13 mouse cellular contexts compared by ENCODE assay signal in the genomic region with DNA sequence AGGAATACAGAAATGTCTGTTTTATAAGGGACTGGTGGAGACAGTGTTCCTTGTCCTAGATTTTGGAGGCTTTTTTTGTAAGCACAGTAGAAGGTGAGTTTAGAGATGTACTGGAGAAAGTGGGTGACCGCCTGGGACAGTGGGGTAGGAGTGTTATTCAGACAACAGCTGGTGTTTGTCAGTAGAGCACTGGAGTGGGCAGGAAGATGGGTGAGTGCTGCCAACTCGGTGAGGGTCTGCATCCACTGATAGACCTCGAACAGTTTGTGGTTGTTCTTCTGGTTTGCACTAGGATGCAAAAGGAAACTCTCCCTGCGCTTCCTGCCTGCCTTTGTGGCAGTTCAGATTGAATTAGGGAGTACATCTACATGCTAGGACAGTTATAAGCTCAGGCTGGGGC. TPM values are rescaled to one million over a fixed set of nuclear protein-coding genes. Genes with fewer than 3 reads are reported as not detected.
DNase-seq lines count a peak whose midpoint lies in the region; ATAC-seq and TF ChIP-seq lines count a peak whose summit lies in the region.
"Had no signal": no experiment of that assay in that cellular context is flagged by ENCODE, and none has a peak within 500 bp of the region (broad histone marks: within the 10 kb centered on the region; RNA-seq: fewer than 3 reads in every experiment).

No protein-coding gene starts in this region.

- DNase-seq in heart, adult 18-20 months, result no peak
- no peak for DNase-seq in left cerebral cortex, adult 2 months (ENCODE audit: extremely low spot score in 1 of 2, low spot score in 2 of 2)
- DNase-seq in left cerebral cortex, postnatal 10 days (ENCODE audit: extremely low spot score in 1 of 2, low spot score in 2 of 2), result no peak
- DNase-seq in ES-E14 (ENCODE audit: low read depth, low spot score), result no peak
- DNase-seq in cerebellum, adult 9-10 months, result no peak
- DNase-seq: adrenal gland, postnatal 36 days; cerebellum, adult 11 months; embryo, embryonic 11 days; left cerebral cortex, postnatal 4 days; lung, postnatal 14 days had no signal

- no peak for TF ChIP-seq CTCF in left cerebral cortex, adult 2 months (IDR thresholded peaks at IDR 0.05)

- peaks cover 64% of the 10 kb centered on the region for H3K36me3 ChIP-seq in heart, embryonic 13.5 days
- H3K36me3 ChIP-seq in ES-E14 (ENCODE audit: control insufficient read depth, insufficient read depth, low read length, poor library complexity, severe bottlenecking), result peaks cover 29% of the 10 kb centered on the region
- H3K36me3 ChIP-seq in liver, embryonic 12.5 days, result peaks cover 61% of the 10 kb centered on the region

- H3K9ac ChIP-seq in heart, embryonic 13.5 days, result peak overlapping the region; percentile 100
- peak overlapping the region; percentile 7; the same call in 1 of the 2 replicates for H3K9ac ChIP-seq in ES-E14 (ENCODE audit: insufficient read depth, low read depth, low read length, poor library complexity, severe bottlenecking)
- H3K9ac ChIP-seq in liver, embryonic 12.5 days, result no peak overlapping the region

- H3K27me3 ChIP-seq in heart, embryonic 13.5 days (replicated peaks), result no peaks in the 10 kb centered on the region
- H3K27me3 ChIP-seq in liver, embryonic 12.5 days (replicated peaks), result no peaks in the 10 kb centered on the region

- H3K4me3 ChIP-seq in heart, embryonic 13.5 days, result peak overlapping the region; percentile 92
- peak overlapping the region; percentile 98 for H3K4me3 ChIP-seq in left cerebral cortex, adult 2 months
- H3K4me3 ChIP-seq in ES-E14 (ENCODE audit: insufficient read depth in 1 of 2, low read depth in 1 of 2, low read length in 2 of 2, poor library complexity in 1 of 2, severe bottlenecking in 1 of 2), result peak overlapping the region in 1 of 2 experiments; percentile 17; a peak in 1 of 4 replicates
- peak overlapping the region; percentile 95; the same call in 1 of the 2 replicates for H3K4me3 ChIP-seq in liver, embryonic 12.5 days

- intact Hi-C loops in left cerebral cortex, adult 2 months (cut with DNase I), result loop anchor here (10.0 kb wide), 1 partner anchor 567 kb away; the partner anchor contains the start of gene Tsc22d1
- intact Hi-C loops in left cerebral cortex, postnatal 10 days (cut with DNase I), result no loop called here

- no peak for ATAC-seq in heart, embryonic 13.5 days (ENCODE audit: extremely low read depth, insufficient number of reproducible peaks, low FRiP score, low TSS enrichment)
- no peak for ATAC-seq in liver, embryonic 12.5 days
- ATAC-seq: intestine, postnatal 0 days had no signal

- H3K9me3 ChIP-seq in heart, embryonic 13.5 days, result no peaks in the 10 kb centered on the region
- no peaks in the 10 kb centered on the region for H3K9me3 ChIP-seq in ES-E14 (ENCODE audit: control insufficient read depth, insufficient read depth, low read depth, low read length)
- no peaks in the 10 kb centered on the region for H3K9me3 ChIP-seq in liver, embryonic 12.5 days (replicated peaks)

- in situ Hi-C loops in ES-E14 (cut with MboI; ENCODE audit: low sequenced_read_pairs in 2 of 2, unreplicated experiment in 2 of 2), result no loop called here

- peaks cover 30% of the 10 kb centered on the region for H3K4me1 ChIP-seq in heart, embryonic 13.5 days
- peaks cover 0 to 7% of the 10 kb centered on the region in 2 experiments; a peak in 1 of 4 replicates for H3K4me1 ChIP-seq in ES-E14 (ENCODE audit: control insufficient read depth in 2 of 2, insufficient read depth in 2 of 2, low read length in 2 of 2, poor library complexity in 1 of 2)
- H3K4me1 ChIP-seq in liver, embryonic 12.5 days, result peaks cover 39% of the 10 kb centered on the region

- 71% methylated on average over 4 of the region's 4 CpGs for WGBS in heart, embryonic 13.5 days
- 72% methylated on average over 4 of the region's 4 CpGs for WGBS in liver, embryonic 12.5 days (ENCODE audit: insufficient replicate concordance)

- H3K27ac ChIP-seq in heart, embryonic 13.5 days (replicated peaks), result no peak overlapping the region
- no peak overlapping the region for H3K27ac ChIP-seq in left cerebral cortex, adult 2 months
- H3K27ac ChIP-seq in ES-E14 (ENCODE audit: insufficient read depth, low read depth, low read length, poor library complexity, severe bottlenecking), result no peak overlapping the region; the same call in 1 of the 2 replicates
- H3K27ac ChIP-seq in liver, embryonic 12.5 days, result no peak overlapping the region; the same call in 1 of the 2 replicates

- H3K4me2 ChIP-seq in heart, embryonic 13.5 days, result peak overlapping the region; percentile 76
- peak overlapping the region; percentile 78 for H3K4me2 ChIP-seq in liver, embryonic 12.5 days

TF ChIP-seq in ES-E14, 5 proteins besides CTCF, POLR2A, EP300 and RAD21:
- no peak for TF ChIP-seq ZNF384 (IDR thresholded peaks at IDR 0.05; ENCODE audit: low read depth, low read length)

RNA-seq across cellular contexts. Expression of gene Tpt1, which starts 2.8 kb away (rescaled TPM):
- 849 and 910 TPM in 2 replicates for polyA plus RNA-seq in heart, embryonic 13.5 days (2015; fragmentation: Nextera tagmentation; extraction: Ambion mirVana)
- total RNA-seq in heart, adult 18-20 months (2021), result 1,000 to 10,000 TPM; 2,629 to 3,296 TPM
- total RNA-seq in left cerebral cortex, adult 2 months (2021), result 100 to 1,000 TPM; 975 to 978 TPM
- total RNA-seq in left cerebral cortex, postnatal 10 days (2021), result 1,000 to 10,000 TPM; 1,219 to 1,311 TPM
- 592 and 613 TPM in 2 replicates for total RNA-seq in ES-E14 (2012; rRNA removed)
- 673 and 675 TPM in 2 replicates for polyA plus RNA-seq in liver, embryonic 12.5 days (2016; fragmentation: Nextera tagmentation; extraction: Ambion mirVana)
